Mouse (Mus musculus) kidney, adult 2 months (tissue): Measurements from ENCODE around the gene Lipe. TPM values are rescaled to one million over a fixed set of nuclear protein-coding genes. Genes with fewer than 3 reads are reported as not detected.
A peak's percentile ranks its signal among the peaks of the same experiment; 100 is the strongest.
"Not testable (repeated sequence)": the region's sequence is repeated elsewhere in the genome, so short reads cannot be mapped to it uniquely, and the experiment has no call there.

Experiments
- DNase-seq: peaks from one replicate; pipeline ENCODE4 v3.0.0; 2021
- H3K27ac ChIP-seq: fragments of 200-500 bp; 2 replicates; pipeline ENCODE4 v1.5.1; 2012; ENCODE audit warnings: low read depth, low read length, control low read depth, inconsistent platforms; ENCODE audit not compliant: insufficient read depth
- H3K27me3 ChIP-seq: fragments of 200-500 bp; replicated peaks from 2 replicates; pipeline ENCODE4 v1.6.1; 2012; ENCODE audit warnings: mild to moderate bottlenecking, moderate library complexity, low read length, inconsistent platforms; ENCODE audit not compliant: control insufficient read depth, insufficient read depth
- H3K36me3 ChIP-seq: fragments of 200-500 bp; 2 replicates; pipeline ENCODE4 v1.6.1; 2012; ENCODE audit warnings: mild to moderate bottlenecking, moderate library complexity, low read length, inconsistent platforms; ENCODE audit not compliant: control insufficient read depth, insufficient read depth
- H3K4me1 ChIP-seq: fragments of 200-500 bp; 2 replicates; pipeline ENCODE4 v1.6.1; 2011; ENCODE audit warnings: low read length; ENCODE audit not compliant: control insufficient read depth, insufficient read depth
- H3K4me3 ChIP-seq: fragments of 200-500 bp; 2 replicates; pipeline ENCODE4 v1.5.1; 2011; ENCODE audit warnings: mild to moderate bottlenecking, low read depth, low read length, control low read depth; ENCODE audit not compliant: insufficient read depth
- CTCF ChIP-seq: fragments of 200-500 bp; conservative IDR thresholded peaks from 2 replicates; pipeline ENCODE4 v1.5.1; 2011; ENCODE audit warnings: low read depth, mild to moderate bottlenecking, control low read depth, low read length, moderate library complexity, mixed read lengths; ENCODE audit not compliant: insufficient read depth, insufficient read length
- POLR2A ChIP-seq: fragments of 200-500 bp; IDR thresholded peaks from one replicate; pipeline ENCODE4 v1.6.1; 2011; ENCODE audit warnings: low read depth, low read length, control low read depth
- WGBS: fragments of 180-500 bp; shearing (Covaris S2); methylation state at CpG from one replicate; pipeline ENCODE4 v1.1.7; 2018; 5-methylcytosine and 5-hydroxymethylcytosine counted together
- polyA plus RNA-seq: library from polyadenylated mRNA; depleted of rRNA; stranded (reverse); fragments of >200 nt; gene quantifications from 2 replicates; pipeline ENCODE4 v1.2.3, GENCODE M21; 2012

Lipe gene
- polyA plus RNA-seq, 1 experiment, result 63.8 TPM

GRCm38 (mm10) chr7:25427144-25427543 lies 28.6 kb upstream of the Lipe start:
- no peak for DNase-seq
- TF ChIP-seq CTCF, result no peak
- WGBS, result 93% methylated on average over 5 of the region's 5 CpGs
- no peaks in the 10 kb centered on the region for H3K27me3 ChIP-seq
- peaks cover 2% of the 10 kb centered on the region; the same call in 1 of the 2 replicates for H3K4me1 ChIP-seq
- H3K27ac ChIP-seq, result no peak overlapping the region
- H3K36me3 ChIP-seq, result no peaks in the 10 kb centered on the region
- H3K4me3 ChIP-seq, result no peak overlapping the region

GRCm38 (mm10) chr7:25426380-25426779 lies 27.9 kb upstream of the Lipe start:
- not testable (repeated sequence) for H3K36me3 ChIP-seq, DNase-seq, H3K4me1 ChIP-seq, H3K27ac ChIP-seq, H3K27me3 ChIP-seq, H3K4me3 ChIP-seq
- 93% methylated on average over 4 of the region's 4 CpGs for WGBS

- Histone ChIP-seq H3K4me1 (no peaks in the 10 kb centered on the region), H3K36me3 (no peaks in the 10 kb centered on the region), H3K27ac (no peak overlapping the region), H3K27me3 (no peaks in the 10 kb centered on the region), H3K4me3 (no peak overlapping the region)
- TF ChIP-seq POLR2A (no peak), CTCF (peak; percentile 91)
- 35% methylated on average over 4 of the region's 4 CpGs for WGBS
- peak; percentile 84 for DNase-seq
Measured at GRCm38 (mm10) chr7:25424429-25424828, 25.9 kb upstream of the Lipe start.

- no peak for DNase-seq
- TF ChIP-seq CTCF (no peak), POLR2A (no peak)
- Histone ChIP-seq H3K36me3 (no peaks in the 10 kb centered on the region), H3K27me3 (no peaks in the 10 kb centered on the region), H3K4me3 (no peak overlapping the region), H3K4me1 (no peaks in the 10 kb centered on the region), H3K27ac (no peak overlapping the region)
- 80% methylated on average over 16 of the region's 16 CpGs for WGBS
Measured at GRCm38 (mm10) chr7:25422286-25422841, 23.9 kb upstream of the Lipe start.

- H3K27ac ChIP-seq, result no peak overlapping the region
- TF ChIP-seq CTCF, result no peak
- no peaks in the 10 kb centered on the region for H3K4me1 ChIP-seq
- no peak for DNase-seq
- WGBS, result 86% methylated on average over 4 of the region's 4 CpGs
- H3K27me3 ChIP-seq, result no peaks in the 10 kb centered on the region
- no peak overlapping the region for H3K4me3 ChIP-seq
- no peaks in the 10 kb centered on the region for H3K36me3 ChIP-seq
Measured at GRCm38 (mm10) chr7:25419943-25420342, 21.4 kb upstream of the Lipe start.

- Histone ChIP-seq H3K4me3 (no peak overlapping the region), H3K4me1 (no peaks in the 10 kb centered on the region), H3K27ac (no peak overlapping the region), H3K27me3 (no peaks in the 10 kb centered on the region), H3K36me3 (no peaks in the 10 kb centered on the region)
- 86% methylated on average over 8 of the region's 8 CpGs for WGBS
- DNase-seq, result no peak
- TF ChIP-seq CTCF (no peak), POLR2A (no peak)
Measured at GRCm38 (mm10) chr7:25419536-25419935, 21.0 kb upstream of the Lipe start.

- peak; percentile 53 for DNase-seq
- Histone ChIP-seq H3K4me3 (no peak overlapping the region), H3K27ac (no peak overlapping the region), H3K4me1 (no peaks in the 10 kb centered on the region), H3K36me3 (no peaks in the 10 kb centered on the region), H3K27me3 (no peaks in the 10 kb centered on the region)
- TF ChIP-seq CTCF (peak; percentile 63), POLR2A (no peak)
- 86% methylated on average over 1 of the region's 1 CpGs for WGBS
Measured at GRCm38 (mm10) chr7:25417597-25417996, 19.1 kb upstream of the Lipe start.

GRCm38 (mm10) chr7:25412833-25413441 lies 14.4 kb upstream of the Lipe start, which contains the start of gene Cxcl17:
Gene Cxcl17, minus strand, starts transcription at chr7:25412886.
- TF ChIP-seq POLR2A, result no peak
- TF ChIP-seq CTCF, result no peak
- 57% methylated on average over 7 of the region's 7 CpGs for WGBS
- no peaks in the 10 kb centered on the region for H3K36me3 ChIP-seq
- H3K27me3 ChIP-seq, result no peaks in the 10 kb centered on the region
- H3K27ac ChIP-seq, result no peak within 1 kb of the TSS
- no peak within 1 kb of the TSS for H3K4me3 ChIP-seq
- peak; percentile 43 for DNase-seq
- no peaks in the 10 kb centered on the region for H3K4me1 ChIP-seq
